ENCODE assay signal across 20 mouse cellular contexts in the genomic region with DNA sequence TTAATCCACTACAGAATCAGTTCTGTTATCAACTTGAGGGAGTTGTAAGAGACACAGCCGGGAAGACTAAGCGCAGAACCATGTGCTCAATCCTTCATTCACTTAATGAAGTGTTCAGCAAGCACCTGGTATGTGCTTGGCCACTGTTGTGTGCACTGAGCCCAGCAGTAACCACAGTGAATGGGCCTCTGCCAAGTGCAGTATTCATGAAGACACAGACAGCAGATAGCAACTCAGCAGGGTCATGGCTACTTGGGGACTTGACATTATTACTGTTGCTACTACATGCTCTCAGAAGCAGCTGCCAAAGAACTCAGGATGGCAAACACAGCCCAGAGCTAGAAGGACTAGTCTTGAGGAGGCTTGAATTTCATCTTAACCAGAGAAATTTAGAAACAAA.
DNase-seq lines count a peak whose midpoint lies in the region; ATAC-seq and TF ChIP-seq lines count a peak whose summit lies in the region.
"Had no signal": no experiment of that assay in that cellular context is flagged by ENCODE, and none has a peak within 500 bp of the region (broad histone marks: within the 10 kb centered on the region; RNA-seq: fewer than 3 reads in every experiment).

No protein-coding gene starts in this region.

- 0 out of 2 replicates have a peak, but pooled peaks cover 5% of the 10 kb centered on the region for H3K4me1 ChIP-seq in forebrain, postnatal 0 days (ENCODE audit: insufficient read depth)
- no peaks in the 10 kb centered on the region for H3K4me1 ChIP-seq in forebrain, embryonic 10.5 days
- H3K4me1 ChIP-seq in midbrain, embryonic 16.5 days (ENCODE audit: control insufficient read depth, insufficient read depth, low read length): 0 out of 2 replicates have a peak, but pooled peaks cover 7% of the 10 kb centered on the region
- no peaks in the 10 kb centered on the region for H3K4me1 ChIP-seq in midbrain, embryonic 11.5 days (ENCODE audit: control insufficient read depth, insufficient read depth, low read length)
- H3K4me1 ChIP-seq: megakaryocyte, embryonic 14.5 days had no signal

- H3K27me3 ChIP-seq in forebrain, postnatal 0 days (ENCODE audit: insufficient read depth, low read length): no peaks in the 10 kb centered on the region
- no peaks in the 10 kb centered on the region for H3K27me3 ChIP-seq in forebrain, embryonic 10.5 days (ENCODE audit: poor library complexity, severe bottlenecking)
- no peaks in the 10 kb centered on the region for H3K27me3 ChIP-seq in midbrain, embryonic 16.5 days (ENCODE audit: control insufficient read depth, insufficient read depth, low read depth, low read length)
- no peaks in the 10 kb centered on the region for H3K27me3 ChIP-seq in midbrain, embryonic 11.5 days (ENCODE audit: control insufficient read depth, insufficient read depth, low read length)
- H3K27me3 ChIP-seq: megakaryocyte, embryonic 14.5 days had no signal

- H3K9me3 ChIP-seq in forebrain, postnatal 0 days (ENCODE audit: low read length): no peaks in the 10 kb centered on the region
- H3K9me3 ChIP-seq in forebrain, embryonic 10.5 days: no peaks in the 10 kb centered on the region
- H3K9me3 ChIP-seq in midbrain, embryonic 16.5 days (replicated peaks; ENCODE audit: control insufficient read depth, low read length, poor library complexity, severe bottlenecking): no peaks in the 10 kb centered on the region
- H3K9me3 ChIP-seq in midbrain, embryonic 11.5 days (ENCODE audit: control insufficient read depth, low read length): no peaks in the 10 kb centered on the region
- H3K9me3 ChIP-seq: megakaryocyte, embryonic 14.5 days had no signal

- no peaks in the 10 kb centered on the region for H3K36me3 ChIP-seq in forebrain, postnatal 0 days (ENCODE audit: insufficient read depth)
- H3K36me3 ChIP-seq in forebrain, embryonic 10.5 days (replicated peaks): no peaks in the 10 kb centered on the region
- peaks cover 7% of the 10 kb centered on the region for H3K36me3 ChIP-seq in midbrain, embryonic 16.5 days (ENCODE audit: control insufficient read depth, insufficient read depth, low read length)
- no peaks in the 10 kb centered on the region for H3K36me3 ChIP-seq in midbrain, embryonic 11.5 days (ENCODE audit: control insufficient read depth, insufficient read depth, low read length)
- H3K36me3 ChIP-seq: G1E had no signal

- peak; percentile 23; the same call in 1 of the 2 replicates for ATAC-seq in forebrain, postnatal 0 days
- peak; percentile 62; the same call in 1 of the 2 replicates for ATAC-seq in midbrain, embryonic 16.5 days
- no peak for ATAC-seq in midbrain, embryonic 11.5 days (ENCODE audit: low FRiP score)
- ATAC-seq: CD4-positive, CD25-positive, alpha-beta regulatory T cell, adult 4 months; inflammation-experienced regulatory T-cells, adult 6 months; liver, postnatal 0 days had no signal

- no peak overlapping the region for H3K4me3 ChIP-seq in forebrain, postnatal 0 days (ENCODE audit: low read depth, low read length)
- H3K4me3 ChIP-seq in forebrain, embryonic 10.5 days: no peak overlapping the region
- no peak overlapping the region for H3K4me3 ChIP-seq in midbrain, embryonic 16.5 days (ENCODE audit: low read depth, low read length)
- no peak overlapping the region for H3K4me3 ChIP-seq in midbrain, embryonic 11.5 days (ENCODE audit: low read depth, low read length)
- H3K4me3 ChIP-seq: megakaryocyte, embryonic 14.5 days; myocyte had no signal

- peak; percentile 12 to 54 for DNase-seq in adrenal gland, adult (ENCODE audit: inconsistent age in 2 of 2, low spot score in 1 of 2)
- DNase-seq in adrenal gland, postnatal 4 days (ENCODE audit: low spot score in 2 of 2): no peak
- DNase-seq in forebrain, postnatal 0 days: no peak
- no peak for DNase-seq in forebrain, embryonic 10.5 days (ENCODE audit: extremely low spot score, low spot score)
- no peak for DNase-seq in midbrain, embryonic 11.5 days (ENCODE audit: low spot score, missing footprints)
- peak; percentile 28 to 48 for DNase-seq in cerebellum, postnatal 36 days
- DNase-seq in layer of hippocampus, adult 9-10 months (ENCODE audit: low spot score): no peak
- DNase-seq: gastrocnemius, postnatal 25 days; kidney, adult 8-10 months; liver; liver, postnatal 0 days; lung, postnatal 14 days; right cerebral cortex, adult 18-20 months; thymus, postnatal 36 days had no signal

- WGBS in forebrain, postnatal 0 days: 46% methylated on average over 2 of the region's 2 CpGs
- 95% methylated on average over 2 of the region's 2 CpGs for WGBS in forebrain, embryonic 10.5 days
- 75% methylated on average over 2 of the region's 2 CpGs for WGBS in midbrain, embryonic 16.5 days
- WGBS in midbrain, embryonic 11.5 days: 86% methylated on average over 2 of the region's 2 CpGs

- no peak overlapping the region for H3K9ac ChIP-seq in forebrain, postnatal 0 days
- no peak overlapping the region for H3K9ac ChIP-seq in midbrain, embryonic 16.5 days (ENCODE audit: low read depth, low read length)
- no peak overlapping the region for H3K9ac ChIP-seq in midbrain, embryonic 11.5 days (ENCODE audit: low read length)
- H3K9ac ChIP-seq: liver, postnatal 0 days had no signal

- TF ChIP-seq CTCF in forebrain, postnatal 0 days (IDR thresholded peaks at IDR 0.05; ENCODE audit: low read depth): no peak

- no peak overlapping the region for H3K27ac ChIP-seq in forebrain, postnatal 0 days (ENCODE audit: low read depth, low read length)
- no peak overlapping the region for H3K27ac ChIP-seq in forebrain, embryonic 10.5 days
- H3K27ac ChIP-seq in midbrain, embryonic 16.5 days (ENCODE audit: low read length): no peak overlapping the region
- H3K27ac ChIP-seq in midbrain, embryonic 11.5 days (ENCODE audit: low read depth, low read length): no peak overlapping the region

- no peak overlapping the region for H3K4me2 ChIP-seq in forebrain, postnatal 0 days (ENCODE audit: low read depth)
- H3K4me2 ChIP-seq in midbrain, embryonic 16.5 days (ENCODE audit: low read length): no peak overlapping the region
- H3K4me2 ChIP-seq in midbrain, embryonic 11.5 days: no peak overlapping the region

Comparison
In these comparisons a context has a peak if more than half of its experiments do, and no peak if none do; other contexts are left out.
1. DNase-seq: peak in adrenal gland, adult (2 of 2) and cerebellum, postnatal 36 days (2 of 2); none in adrenal gland, postnatal 4 days (0 of 2), forebrain, postnatal 0 days (single experiment), forebrain, embryonic 10.5 days (single experiment), midbrain, embryonic 11.5 days (single experiment) and layer of hippocampus, adult 9-10 months (single experiment).